Mouse (Mus musculus): ENCODE measurements around the gene Gm10322. TPM values are rescaled to one million over a fixed set of nuclear protein-coding genes. Genes with fewer than 3 reads are reported as not detected.

Gene Gm10322
- total RNA-seq (2021) = not detected
- long read RNA-seq = 0 reads

DNA sequence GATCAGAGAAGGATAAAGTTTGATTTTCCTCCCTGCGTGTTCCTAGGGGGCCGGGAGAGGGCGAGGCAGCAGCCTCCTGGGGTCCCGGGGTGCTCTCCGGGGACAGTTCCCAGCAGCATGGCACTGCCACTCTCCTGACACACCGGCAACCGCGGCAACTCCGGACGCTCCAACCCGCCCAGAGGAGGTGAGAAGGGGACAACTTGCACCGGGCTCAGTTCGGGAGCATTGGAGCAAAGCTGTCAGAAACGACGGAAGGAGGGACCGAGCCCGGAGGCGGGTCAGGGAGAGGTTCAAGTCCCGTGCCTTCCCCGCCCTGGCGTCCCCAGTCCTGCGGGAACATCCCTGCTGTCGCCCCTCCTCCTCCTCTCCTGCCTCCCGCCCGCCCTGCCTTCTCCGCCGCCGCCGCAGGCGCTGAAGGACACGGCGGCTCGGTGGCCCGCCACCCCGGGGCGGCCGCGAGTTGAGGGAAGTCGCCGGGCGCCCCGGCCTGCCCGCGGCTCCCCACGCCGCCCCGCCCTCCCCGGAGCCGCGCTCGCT lies at the start of gene Gm10322:
Gm10322 (plus strand) TSS at position 83 of the 540 bp plus-strand sequence.
- DNase-seq (ENCODE audit: low spot score in 2 of 2) = peak; percentile 43 to 54

DNA sequence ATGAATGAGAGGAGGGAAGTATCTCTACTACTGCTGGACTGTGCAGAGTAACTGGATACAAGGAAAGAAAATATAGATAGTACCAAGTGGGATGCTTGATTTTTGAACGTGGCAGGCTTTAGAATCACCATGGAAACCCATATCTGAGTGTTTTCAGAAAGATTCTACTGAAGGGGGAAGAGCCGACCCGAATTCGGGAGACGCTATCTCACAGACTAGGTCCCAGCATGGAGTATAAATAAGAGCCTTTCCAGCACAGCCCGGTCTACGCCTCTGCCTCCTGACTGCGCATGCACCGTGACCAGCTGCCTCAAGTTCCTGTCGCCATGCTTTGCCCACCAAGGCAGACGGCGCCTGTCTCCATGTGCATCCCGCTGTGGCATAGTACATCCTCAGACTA lies 48.9 kb upstream of the Gm10322 start:
- no peak for DNase-seq (ENCODE audit: low spot score in 2 of 2)

DNA sequence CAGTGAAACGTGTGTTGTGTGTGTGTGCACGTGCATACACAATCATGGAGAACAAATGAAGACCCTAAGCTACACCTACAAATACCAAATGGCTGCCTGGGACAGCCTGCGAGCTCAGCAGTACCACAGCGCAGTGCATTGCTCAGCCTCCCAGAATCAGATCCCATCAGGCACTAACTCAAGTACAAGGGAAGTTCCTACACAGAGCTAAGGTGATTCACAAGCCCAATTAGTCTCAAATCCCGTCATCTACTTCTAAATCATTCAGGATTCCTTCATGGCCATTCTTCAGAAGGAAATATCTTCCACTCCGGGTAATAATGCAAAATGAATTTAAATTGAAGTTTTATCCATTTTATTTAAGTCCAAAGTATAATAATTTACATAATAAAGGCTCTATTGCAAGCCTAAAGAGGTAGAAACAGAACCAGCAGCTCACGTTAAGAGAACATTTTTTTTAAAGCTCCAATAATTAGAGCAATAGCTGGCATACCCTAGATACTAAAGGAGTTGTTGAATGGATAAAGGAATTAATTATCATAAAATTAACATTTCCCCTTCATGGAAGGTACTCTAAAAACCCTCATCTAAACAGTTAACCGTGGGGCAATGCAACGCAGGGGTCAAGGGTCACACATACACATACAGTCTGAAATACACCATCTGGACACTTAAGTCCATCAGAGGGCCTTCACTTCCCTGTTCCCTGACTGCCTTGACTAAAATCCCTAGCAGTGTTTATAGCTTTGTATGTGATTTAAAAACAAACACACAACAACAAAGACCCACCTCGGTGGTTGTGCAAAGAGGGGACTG lies 47.0 kb upstream of the Gm10322 start:
- DNase-seq (ENCODE audit: low spot score in 2 of 2) = no peak

DNA sequence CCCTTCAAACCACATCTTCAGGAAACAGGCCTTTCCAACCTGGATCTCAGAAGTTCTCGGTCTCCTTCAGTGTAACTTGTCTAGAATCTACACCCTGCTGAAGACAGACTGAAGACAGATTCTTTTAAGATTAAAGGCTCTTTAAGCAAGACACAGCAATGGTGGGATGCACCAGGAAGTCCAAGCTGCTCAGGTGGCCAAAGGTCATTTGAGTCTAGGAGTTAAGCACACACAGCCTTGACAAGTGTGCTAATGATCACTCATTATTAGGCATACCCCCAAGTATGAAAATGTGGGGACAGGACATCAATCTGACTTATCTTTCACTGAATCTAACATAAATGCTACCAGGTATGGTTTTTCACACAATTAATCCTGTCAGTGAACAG lies 46.4 kb upstream of the Gm10322 start:
- DNase-seq (ENCODE audit: low spot score in 2 of 2) = no peak

DNA sequence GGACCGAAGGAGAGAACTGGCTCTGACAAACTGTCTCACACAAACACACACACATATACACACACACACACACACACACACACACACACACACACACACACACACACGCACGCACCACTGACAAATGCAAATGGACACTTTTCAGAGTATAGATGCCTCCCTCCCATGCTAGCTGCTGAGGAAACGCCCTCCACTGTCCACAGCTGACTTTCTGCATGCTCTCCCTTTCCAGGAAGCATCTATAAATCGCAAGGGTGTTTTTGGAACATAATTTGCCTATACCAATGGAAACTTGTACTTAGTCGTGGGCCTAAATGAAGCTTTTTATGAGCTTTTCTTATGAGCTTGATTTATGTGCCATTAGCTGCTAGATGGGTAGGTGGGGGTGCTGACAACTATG lies 45.5 kb upstream of the Gm10322 start:
- no peak for DNase-seq (ENCODE audit: low spot score in 2 of 2)

DNA sequence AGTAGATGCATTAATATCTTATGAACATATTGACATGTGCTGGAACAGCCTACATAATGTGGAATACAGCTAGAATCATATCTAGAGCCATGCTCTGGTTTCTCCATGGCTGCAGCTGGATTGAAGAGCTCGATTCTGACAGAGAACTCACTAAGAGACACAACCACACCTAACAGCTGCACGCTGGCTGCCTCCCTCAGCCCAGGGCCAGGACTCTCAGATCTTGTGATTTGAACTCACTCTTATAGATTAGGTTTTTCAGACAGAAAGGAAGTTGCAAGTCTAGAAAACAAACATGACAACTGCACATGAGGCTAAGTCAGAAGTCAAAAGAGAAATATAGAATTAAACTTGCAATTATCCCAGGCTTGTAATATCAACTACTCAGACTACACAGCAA lies 45.1 kb upstream of the Gm10322 start:
- DNase-seq (ENCODE audit: low spot score in 2 of 2) = no peak

DNA sequence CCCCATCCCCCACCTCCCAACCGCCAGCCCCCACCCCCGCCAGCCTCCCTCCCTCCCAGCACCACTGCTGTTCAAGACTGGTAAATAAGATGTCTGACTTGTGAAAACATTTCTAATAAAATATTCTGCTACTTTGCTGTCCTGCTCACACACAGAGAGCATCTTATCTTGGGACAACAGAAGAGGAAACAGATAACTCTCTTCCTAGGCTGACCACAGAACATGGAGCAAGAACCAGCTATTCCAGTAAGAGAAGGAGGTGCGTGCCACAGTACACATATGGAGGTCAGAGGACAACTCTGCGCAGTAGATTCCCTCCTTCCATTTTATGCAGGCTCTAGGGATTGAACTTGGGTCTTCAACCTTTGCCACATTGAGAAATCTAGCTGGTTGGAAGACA lies 44.6 kb upstream of the Gm10322 start:
- DNase-seq (ENCODE audit: low spot score in 2 of 2) = no peak

DNA sequence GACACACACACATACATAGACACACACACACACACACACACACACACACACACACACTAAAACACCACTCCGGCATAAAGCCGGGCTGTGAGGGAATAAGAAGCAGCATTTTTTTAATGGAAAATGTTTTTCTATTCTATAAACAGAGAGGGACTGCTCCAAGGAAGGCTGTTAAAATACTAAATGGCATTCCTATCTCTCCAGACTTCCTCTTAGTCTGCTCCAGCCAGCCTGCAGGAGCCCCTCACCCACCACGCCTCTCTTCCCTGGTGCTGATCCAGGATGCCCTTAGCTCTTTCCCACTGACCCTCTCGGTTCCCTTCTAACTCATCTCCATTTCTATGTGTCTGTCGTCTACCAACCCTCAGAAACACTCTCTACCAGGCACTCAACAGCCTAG lies 43.9 kb upstream of the Gm10322 start:
- DNase-seq (ENCODE audit: low spot score in 2 of 2) = no peak

DNA sequence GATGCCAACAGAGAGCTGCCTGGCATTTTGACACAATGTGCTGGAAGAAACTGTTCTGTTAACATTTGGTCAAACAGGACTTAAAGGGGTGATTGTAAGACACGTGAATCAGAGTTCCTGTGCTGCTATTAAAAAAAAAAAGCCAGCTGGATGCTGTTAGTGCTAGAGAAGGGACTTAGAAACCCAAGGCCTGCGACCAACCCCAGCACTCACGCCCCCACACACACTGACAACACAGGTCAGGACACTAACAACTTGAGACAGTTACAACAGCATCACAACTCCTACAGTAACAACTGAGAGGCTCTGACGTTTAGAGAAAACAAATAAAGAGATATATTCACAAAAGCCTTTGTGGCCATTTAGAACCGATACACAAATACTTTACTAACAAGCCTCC lies 39.6 kb upstream of the Gm10322 start:
- no peak for DNase-seq (ENCODE audit: low spot score in 2 of 2)

DNA sequence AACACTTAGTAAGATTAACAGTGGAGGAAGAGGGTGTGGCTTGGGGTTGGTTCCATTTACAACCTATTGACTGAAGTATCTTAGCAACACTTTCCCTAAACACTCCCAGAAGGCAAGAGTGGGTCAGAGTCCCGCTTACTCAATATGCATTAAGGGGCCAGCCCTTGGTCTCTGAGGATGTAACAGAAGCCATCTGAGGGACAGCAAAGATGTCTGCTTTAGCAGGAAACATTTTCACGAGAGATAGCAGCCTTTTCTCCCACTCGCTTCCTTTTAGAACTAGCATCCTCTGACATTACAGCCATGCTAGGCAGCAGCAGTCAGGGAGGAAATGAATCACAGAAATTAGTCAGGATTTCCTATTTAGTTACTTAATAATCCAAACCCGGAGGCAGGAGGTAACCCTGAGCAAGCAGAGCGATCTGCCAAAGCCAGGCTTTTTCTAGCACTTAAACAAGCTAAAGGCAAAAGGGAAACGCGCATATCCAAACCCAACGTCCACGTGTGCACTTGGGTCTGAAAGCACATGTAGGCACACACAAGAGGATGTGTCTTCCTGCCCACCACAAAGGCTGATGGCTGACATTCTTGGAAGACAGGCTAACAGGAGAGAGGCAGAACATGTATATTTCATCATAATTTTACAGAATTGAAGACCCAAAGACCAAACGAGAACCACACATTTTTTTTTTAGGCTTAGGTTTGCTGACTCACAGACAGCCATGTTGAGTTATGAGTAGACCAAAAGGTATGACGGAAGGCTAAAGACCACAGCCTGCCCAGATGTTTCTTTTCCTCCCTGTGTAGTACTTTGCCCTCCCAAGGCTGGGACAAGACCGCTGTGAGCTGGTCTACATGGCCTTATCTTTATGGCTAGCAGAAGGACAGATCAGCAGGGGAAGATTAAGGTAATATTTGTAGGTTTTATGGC lies 37.7 kb upstream of the Gm10322 start:
- DNase-seq (ENCODE audit: low spot score in 2 of 2) = peak in 1 of 2 experiments; percentile 41

DNA sequence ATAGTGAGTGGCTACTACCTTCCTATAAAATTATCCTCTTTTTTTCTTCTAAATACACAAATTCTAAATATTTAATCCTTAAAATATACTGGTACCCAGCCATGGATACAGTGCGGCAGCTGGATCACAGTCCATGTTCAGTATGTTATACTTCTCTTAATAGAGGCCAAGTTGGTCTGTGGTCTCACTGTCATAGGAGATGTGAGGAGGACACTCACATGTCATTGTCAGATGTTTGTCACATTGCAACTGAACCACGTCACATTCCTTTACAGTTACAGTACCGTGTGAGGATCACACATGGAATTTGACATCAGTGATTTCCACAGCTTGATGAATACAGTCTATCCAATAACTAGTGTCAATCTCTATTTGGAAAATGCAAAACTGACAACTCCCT lies 36.2 kb upstream of the Gm10322 start:
- no peak for DNase-seq (ENCODE audit: low spot score in 2 of 2)

DNA sequence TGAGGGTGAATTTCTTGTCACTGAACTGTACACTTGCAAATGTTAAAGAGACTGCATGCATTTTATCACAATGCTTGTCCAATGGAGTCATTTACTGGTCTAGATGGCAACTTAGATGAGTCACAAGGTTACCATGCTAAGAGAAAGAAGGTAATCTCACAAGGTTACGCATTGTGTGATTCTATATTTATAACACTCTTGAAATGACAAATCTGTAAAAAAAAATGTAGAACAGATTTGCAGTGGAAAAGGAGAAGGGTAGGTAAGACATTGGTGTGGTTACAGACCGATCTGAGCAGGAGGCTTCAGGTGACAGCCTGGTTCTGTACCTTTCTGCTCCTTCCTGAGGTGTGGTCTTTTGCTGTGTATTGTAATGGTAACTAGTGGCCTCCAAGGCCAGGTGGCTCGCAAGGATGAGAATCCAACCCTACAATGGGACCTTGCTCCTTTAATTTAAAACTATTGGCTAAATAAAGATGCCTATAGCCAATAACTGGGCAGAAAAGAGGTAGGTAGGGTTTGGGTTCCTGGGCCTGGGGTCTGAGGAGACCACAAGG lies 35.2 kb upstream of the Gm10322 start:
- no peak for DNase-seq (ENCODE audit: low spot score in 2 of 2)

DNA sequence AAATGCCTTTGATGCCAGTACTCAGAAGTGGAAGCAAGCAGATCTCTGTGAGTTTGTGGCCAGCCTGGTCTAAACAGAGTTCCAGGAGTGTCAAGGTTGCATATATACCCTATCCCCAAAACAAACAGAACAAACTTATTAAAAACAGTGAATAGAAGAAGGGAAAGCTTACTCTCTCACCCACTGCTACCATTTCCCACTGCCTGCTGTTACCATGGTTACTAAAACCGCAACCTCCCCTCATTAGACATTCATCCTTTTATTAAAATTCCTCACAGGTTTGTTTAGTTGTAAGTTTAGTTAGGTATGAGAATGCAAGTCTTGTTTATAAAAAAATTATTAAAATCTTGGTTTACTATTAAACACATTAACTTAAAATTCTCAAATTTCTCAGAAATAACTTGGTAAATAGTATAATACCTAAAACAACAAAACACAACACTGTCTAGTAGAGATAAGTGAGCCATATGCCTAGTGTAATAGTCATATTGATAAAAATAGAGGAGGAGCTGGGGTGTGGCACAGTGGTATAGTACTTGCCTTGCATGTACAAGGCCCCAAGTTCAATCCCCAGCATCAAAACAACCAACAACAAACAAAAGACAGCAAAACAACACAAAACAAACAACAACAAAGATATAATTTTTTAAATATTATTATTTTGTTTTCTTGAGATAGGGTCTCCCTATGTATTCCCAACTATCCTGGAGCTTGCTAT lies 33.9 kb upstream of the Gm10322 start:
- no peak for DNase-seq (ENCODE audit: low spot score in 2 of 2)

DNA sequence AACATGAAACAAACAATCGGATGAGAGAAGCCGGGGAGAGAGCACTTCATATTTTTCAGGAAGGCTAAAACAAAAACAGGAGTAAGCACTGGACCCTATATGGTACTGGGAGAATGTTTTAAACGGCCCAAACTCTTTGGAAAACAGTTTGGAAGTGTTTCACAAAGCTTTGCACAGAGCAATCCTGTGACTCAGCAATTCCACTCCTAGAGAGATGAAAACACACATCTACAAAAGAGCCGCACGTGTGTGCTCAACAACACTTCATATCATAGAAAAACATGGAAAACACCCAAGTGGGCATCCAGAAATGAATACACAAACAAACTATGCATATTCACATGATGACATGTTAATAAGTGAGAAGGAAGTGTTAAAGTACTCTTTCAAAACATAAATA lies 30.2 kb upstream of the Gm10322 start:
- no peak for DNase-seq (ENCODE audit: low spot score in 2 of 2)

DNA sequence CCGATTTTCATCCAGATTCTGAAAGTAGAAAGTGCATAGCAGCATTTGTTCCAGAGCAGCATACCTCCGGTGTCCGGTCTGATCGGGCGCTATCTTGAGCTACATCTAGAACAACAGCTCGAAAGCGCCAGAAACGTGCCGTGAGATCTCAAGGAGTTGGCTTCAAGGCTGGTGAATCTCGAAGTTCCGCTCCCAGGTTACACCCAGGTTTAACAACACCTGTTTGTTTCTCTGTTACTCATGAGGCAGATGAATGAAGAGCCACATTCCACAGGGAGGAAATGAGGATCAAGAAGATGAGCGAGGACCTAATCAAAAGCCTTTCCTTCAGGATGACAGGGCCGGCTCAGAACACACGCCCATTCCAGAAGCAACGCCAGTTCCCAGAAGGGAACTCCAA lies 29.0 kb upstream of the Gm10322 start:
- no peak for DNase-seq (ENCODE audit: low spot score in 2 of 2)

DNA sequence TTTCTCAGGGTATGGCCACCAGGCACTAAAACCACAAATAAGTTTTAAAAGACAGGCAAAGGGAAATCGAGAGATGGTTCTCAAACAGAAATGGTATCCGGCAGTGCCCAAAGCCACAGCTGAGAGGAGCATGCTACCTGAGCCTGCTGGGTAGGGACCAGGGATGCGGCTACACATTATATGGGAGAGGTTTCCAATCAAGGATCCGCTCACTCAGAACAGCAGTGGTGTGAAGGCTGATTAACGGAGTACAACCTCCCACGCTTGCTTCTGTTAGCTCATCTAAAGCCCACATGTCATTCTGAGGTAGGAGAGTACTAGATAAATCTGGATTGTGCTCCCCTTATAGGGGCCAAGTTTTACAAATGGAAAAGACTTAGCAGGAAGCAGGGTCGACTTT lies 27.7 kb upstream of the Gm10322 start:
- peak; percentile 56 to 80 for DNase-seq (ENCODE audit: low spot score in 2 of 2)

DNA sequence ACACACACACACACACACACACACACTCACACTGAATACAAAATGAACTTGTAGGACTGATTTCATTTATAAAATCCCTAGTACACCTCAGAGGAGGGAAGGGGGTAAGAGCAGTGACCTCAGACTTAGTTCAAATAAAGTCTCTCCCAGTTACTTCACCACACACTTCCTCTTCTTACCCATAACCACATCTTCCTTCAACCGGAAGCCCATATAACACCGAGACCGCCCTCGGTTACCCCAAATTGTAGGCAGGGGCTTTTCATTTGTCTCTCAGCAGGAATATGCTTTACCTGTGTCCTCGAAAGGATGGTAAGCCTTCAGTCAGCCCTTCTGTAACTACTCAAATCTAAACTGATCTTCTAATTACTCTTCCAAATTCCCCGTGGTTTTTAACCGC lies 26.4 kb upstream of the Gm10322 start:
- DNase-seq (ENCODE audit: low spot score in 2 of 2) = no peak

DNA sequence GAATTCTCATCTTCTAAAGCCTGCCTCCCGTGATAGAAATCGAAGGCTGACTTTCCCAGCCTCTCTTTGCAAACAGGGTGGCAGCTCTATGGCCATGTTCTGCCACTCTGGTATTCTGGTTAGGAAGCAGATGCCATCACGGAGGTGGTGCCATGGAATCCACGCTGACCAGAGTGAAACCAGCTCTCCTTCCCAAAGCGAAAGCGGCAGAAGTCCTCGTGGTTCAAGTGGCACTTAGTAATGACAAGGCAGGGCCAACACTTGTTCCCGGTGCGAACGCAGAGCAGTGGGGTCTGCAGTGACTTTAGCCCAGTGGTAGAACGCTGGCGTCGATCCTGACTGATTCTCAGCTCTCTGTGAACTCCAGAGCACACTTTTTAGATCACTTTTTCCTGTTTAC lies 26.0 kb upstream of the Gm10322 start:
- no peak for DNase-seq (ENCODE audit: low spot score in 2 of 2)

DNA sequence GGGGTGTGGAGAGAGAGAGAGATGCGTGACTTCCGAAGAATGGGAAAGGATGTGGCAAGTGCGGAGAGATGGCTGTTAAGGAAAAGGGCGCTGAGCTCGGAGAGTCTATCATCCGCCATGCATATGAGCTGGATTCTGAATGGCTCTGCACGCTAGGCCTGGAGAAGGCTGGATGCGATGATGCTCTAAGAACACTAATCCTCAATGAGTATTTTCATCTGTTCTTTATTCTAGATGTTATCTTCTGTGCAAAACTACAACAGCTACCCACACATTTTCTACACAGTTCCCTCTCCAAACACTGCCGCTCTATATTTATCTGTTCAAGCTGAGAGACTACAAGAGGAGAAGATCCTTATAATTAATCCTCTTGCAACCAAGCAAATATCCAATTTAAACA lies 25.3 kb upstream of the Gm10322 start:
- peak in 1 of 2 experiments; percentile 34 for DNase-seq (ENCODE audit: low spot score in 2 of 2)

DNA sequence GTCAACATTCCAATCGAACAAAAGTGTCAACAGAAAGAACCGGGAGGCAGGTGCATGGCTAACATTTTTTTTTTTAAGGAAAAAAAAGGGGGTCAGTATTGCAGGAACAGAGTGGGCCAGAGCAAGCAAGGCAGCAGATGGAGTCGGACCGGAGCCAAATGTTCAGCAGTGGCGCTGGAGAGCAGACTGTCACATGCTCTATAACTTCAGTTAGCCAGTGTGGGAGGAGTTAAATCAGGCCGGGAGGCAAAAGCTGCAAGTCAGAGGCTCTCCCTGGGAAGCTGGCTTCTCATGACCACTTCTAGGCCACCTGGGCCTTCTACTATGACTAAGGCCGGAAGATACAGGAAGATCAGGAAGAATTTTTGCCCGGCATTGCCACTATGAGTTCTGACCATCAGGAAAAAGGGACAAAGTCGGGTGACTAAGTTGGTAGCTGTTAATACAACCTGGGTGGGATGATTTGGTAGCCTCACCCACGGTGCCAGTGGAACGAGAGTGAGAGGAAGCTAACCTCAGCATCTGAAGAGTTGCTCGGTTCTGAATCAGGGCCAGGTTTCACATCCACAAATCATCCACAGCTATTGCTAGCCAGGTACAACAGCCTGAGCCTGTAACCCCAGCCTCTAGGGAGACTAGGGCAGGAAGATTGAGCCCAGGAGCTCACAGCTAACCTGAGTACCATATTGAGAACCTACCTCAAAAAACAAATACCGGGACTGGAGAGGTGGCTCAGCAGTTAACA lies 21.9 kb upstream of the Gm10322 start:
- peak in 1 of 2 experiments; percentile 81 for DNase-seq (ENCODE audit: low spot score in 2 of 2)
